Mouse (Mus musculus): ENCODE results near the gene Pan2. TPM values are rescaled to one million over a fixed set of nuclear protein-coding genes. Genes with fewer than 3 reads are reported as not detected.
"Not testable (repeated sequence)": the region's sequence is repeated elsewhere in the genome, so short reads cannot be mapped to it uniquely, and the experiment has no call there.

Gene Pan2
- polyA plus RNA-seq, 1 experiment, result 40.5 TPM

- Histone ChIP-seq H3K27me3 (ENCODE audit: control insufficient read depth, insufficient read depth, low read length, poor library complexity, severe bottlenecking) (no peaks in the 10 kb centered on the region), H3K4me3 (ENCODE audit: low read depth, low read length) (peak overlapping the region; percentile 99), H3K9ac (ENCODE audit: low read depth, poor library complexity, severe bottlenecking) (peak overlapping the region; percentile 87), H3K36me3 (ENCODE audit: control insufficient read depth, insufficient read depth, low read length, poor library complexity, severe bottlenecking) (no peaks in the 10 kb centered on the region), H3K9me3 (replicated peaks; ENCODE audit: control insufficient read depth, insufficient read depth, low read length, poor library complexity, severe bottlenecking) (no peaks in the 10 kb centered on the region), H3K27ac (ENCODE audit: insufficient read depth, low read length) (0 out of 2 replicates have a peak overlapping the region, but pooled peaks have one; percentile 13), H3K4me1 (ENCODE audit: control insufficient read depth, insufficient read depth, low read length) (no peaks in the 10 kb centered on the region)
- TF ChIP-seq EP300 (IDR thresholded peaks at IDR 0.05; ENCODE audit: insufficient read depth, low read depth, low read length) (no peak), CTCF (IDR thresholded peaks at IDR 0.05; ENCODE audit: low read depth, low read length) (no peak)
These were observed 32.3 kb upstream of the Pan2 start for GRCm38 (mm10) chr10:128270866-128271265.

DNA sequence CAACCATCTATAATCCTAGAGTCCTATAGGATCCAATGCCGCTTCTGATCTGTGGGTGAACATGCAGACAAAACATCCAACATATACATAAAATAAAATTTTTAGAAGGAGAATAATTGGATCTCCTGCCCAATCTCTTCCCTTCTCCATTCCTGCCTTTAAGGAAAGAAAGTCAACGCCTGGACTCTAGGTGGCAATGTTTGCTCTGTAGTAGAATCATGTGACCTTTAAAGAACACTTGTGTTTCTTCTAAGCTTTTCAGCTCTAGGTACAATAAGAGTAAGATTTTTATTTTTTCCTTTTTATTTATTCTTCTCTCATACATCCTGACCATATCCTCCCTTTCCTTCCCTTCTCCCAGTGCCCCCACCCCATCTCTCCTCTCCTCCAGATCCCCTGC is 31.3 kb upstream of the Pan2 start:
- H3K27me3 ChIP-seq (ENCODE audit: control insufficient read depth, insufficient read depth, low read length, poor library complexity, severe bottlenecking), result no peaks in the 10 kb centered on the region
- TF ChIP-seq CTCF (IDR thresholded peaks at IDR 0.05; ENCODE audit: low read depth, low read length), result no peak
- H3K27ac ChIP-seq (ENCODE audit: insufficient read depth, low read length), result no peak overlapping the region
- H3K9ac ChIP-seq (ENCODE audit: low read depth, poor library complexity, severe bottlenecking), result no peak overlapping the region
- H3K9me3 ChIP-seq (replicated peaks; ENCODE audit: control insufficient read depth, insufficient read depth, low read length, poor library complexity, severe bottlenecking), result no peaks in the 10 kb centered on the region
- no peaks in the 10 kb centered on the region; the same call in 1 of the 2 replicates for H3K36me3 ChIP-seq (ENCODE audit: control insufficient read depth, insufficient read depth, low read length, poor library complexity, severe bottlenecking)
- H3K4me1 ChIP-seq (ENCODE audit: control insufficient read depth, insufficient read depth, low read length), result no peaks in the 10 kb centered on the region
- H3K4me3 ChIP-seq (ENCODE audit: low read depth, low read length), result no peak overlapping the region

GRCm38 (mm10) chr10:128272819-128273439 is 30.2 kb upstream of the Pan2 start:
- not testable (repeated sequence) for H3K27me3 ChIP-seq (ENCODE audit: control insufficient read depth, insufficient read depth, low read length, poor library complexity, severe bottlenecking); H3K4me1 ChIP-seq (ENCODE audit: control insufficient read depth, insufficient read depth, low read length); H3K9ac ChIP-seq (ENCODE audit: low read depth, poor library complexity, severe bottlenecking); H3K9me3 ChIP-seq (replicated peaks; ENCODE audit: control insufficient read depth, insufficient read depth, low read length, poor library complexity, severe bottlenecking); H3K27ac ChIP-seq (ENCODE audit: insufficient read depth, low read length); H3K36me3 ChIP-seq (ENCODE audit: control insufficient read depth, insufficient read depth, low read length, poor library complexity, severe bottlenecking); H3K4me3 ChIP-seq (ENCODE audit: low read depth, low read length)

DNA sequence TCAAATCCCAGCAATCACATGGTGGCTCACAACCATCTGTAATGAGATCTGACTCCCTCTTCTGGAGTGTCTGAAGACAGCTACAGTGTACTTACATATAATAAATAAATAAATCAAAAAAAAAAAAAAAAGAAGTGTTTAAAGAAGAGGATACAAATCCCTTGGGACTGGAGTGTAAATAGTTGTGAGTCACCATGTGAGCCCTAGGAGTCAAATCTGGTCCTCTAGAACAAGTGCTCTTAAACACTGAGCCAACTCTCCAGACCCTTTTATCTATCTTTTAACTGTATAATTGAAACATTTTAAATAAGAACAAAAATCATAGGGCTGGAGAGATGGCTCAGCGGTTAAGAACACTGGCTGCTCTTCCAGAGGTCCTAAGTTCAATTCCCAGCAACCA is 27.8 kb upstream of the Pan2 start:
- H3K27me3 ChIP-seq (ENCODE audit: control insufficient read depth, insufficient read depth, low read length, poor library complexity, severe bottlenecking); H3K9me3 ChIP-seq (replicated peaks; ENCODE audit: control insufficient read depth, insufficient read depth, low read length, poor library complexity, severe bottlenecking); H3K4me1 ChIP-seq (ENCODE audit: control insufficient read depth, insufficient read depth, low read length); H3K27ac ChIP-seq (ENCODE audit: insufficient read depth, low read length); H3K4me3 ChIP-seq (ENCODE audit: low read depth, low read length); H3K9ac ChIP-seq (ENCODE audit: low read depth, poor library complexity, severe bottlenecking): not testable (repeated sequence)
- H3K36me3 ChIP-seq (ENCODE audit: control insufficient read depth, insufficient read depth, low read length, poor library complexity, severe bottlenecking), result peaks cover 13% of the 10 kb centered on the region

DNA sequence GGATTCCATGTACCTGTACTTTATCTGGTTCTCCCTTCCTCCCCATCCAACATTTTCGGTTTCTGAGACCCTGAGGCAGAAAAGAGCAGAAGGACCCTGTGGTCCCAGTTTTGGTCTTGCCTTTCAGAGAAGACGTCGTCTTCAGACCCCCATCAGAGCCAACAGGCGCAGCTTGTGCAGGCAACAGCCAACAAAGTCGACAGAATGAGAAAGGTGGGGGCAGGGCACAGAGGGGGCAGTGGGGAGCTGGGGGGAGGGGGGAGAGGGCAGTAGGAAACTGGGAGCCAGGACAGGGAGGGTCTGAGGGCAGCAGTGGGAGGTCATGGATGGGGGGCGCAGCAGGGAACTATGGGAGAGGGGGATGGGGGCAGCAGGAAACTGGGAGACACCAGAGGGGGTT is 25.0 kb upstream of the Pan2 start:
- no peaks in the 10 kb centered on the region for H3K4me1 ChIP-seq (ENCODE audit: control insufficient read depth, insufficient read depth, low read length)
- H3K4me3 ChIP-seq (ENCODE audit: low read depth, low read length), result no peak overlapping the region
- no peak overlapping the region for H3K27ac ChIP-seq (ENCODE audit: insufficient read depth, low read length)
- TF ChIP-seq EP300 (IDR thresholded peaks at IDR 0.05; ENCODE audit: insufficient read depth, low read depth, low read length) (no peak), CTCF (IDR thresholded peaks at IDR 0.05; ENCODE audit: low read depth, low read length) (no peak), POLR2A (IDR thresholded peaks at IDR 0.05; ENCODE audit: insufficient read depth, low read length) (no peak)
- no peaks in the 10 kb centered on the region for H3K27me3 ChIP-seq (ENCODE audit: control insufficient read depth, insufficient read depth, low read length, poor library complexity, severe bottlenecking)
- H3K9ac ChIP-seq (ENCODE audit: low read depth, poor library complexity, severe bottlenecking), result no peak overlapping the region
- H3K36me3 ChIP-seq (ENCODE audit: control insufficient read depth, insufficient read depth, low read length, poor library complexity, severe bottlenecking), result peaks cover 22% of the 10 kb centered on the region
- H3K9me3 ChIP-seq (replicated peaks; ENCODE audit: control insufficient read depth, insufficient read depth, low read length, poor library complexity, severe bottlenecking), result no peaks in the 10 kb centered on the region

GRCm38 (mm10) chr10:128280943-128281342 is 22.2 kb upstream of the Pan2 start:
- H3K9me3 ChIP-seq (replicated peaks; ENCODE audit: control insufficient read depth, insufficient read depth, low read length, poor library complexity, severe bottlenecking), result no peaks in the 10 kb centered on the region
- H3K4me1 ChIP-seq (ENCODE audit: control insufficient read depth, insufficient read depth, low read length), result no peaks in the 10 kb centered on the region
- no peak overlapping the region for H3K27ac ChIP-seq (ENCODE audit: insufficient read depth, low read length)
- H3K4me3 ChIP-seq (ENCODE audit: low read depth, low read length), result no peak overlapping the region
- peaks cover 31% of the 10 kb centered on the region for H3K36me3 ChIP-seq (ENCODE audit: control insufficient read depth, insufficient read depth, low read length, poor library complexity, severe bottlenecking)
- no peaks in the 10 kb centered on the region for H3K27me3 ChIP-seq (ENCODE audit: control insufficient read depth, insufficient read depth, low read length, poor library complexity, severe bottlenecking)
- TF ChIP-seq POLR2A (IDR thresholded peaks at IDR 0.05; ENCODE audit: insufficient read depth, low read length) (no peak), EP300 (IDR thresholded peaks at IDR 0.05; ENCODE audit: insufficient read depth, low read depth, low read length) (no peak), CTCF (IDR thresholded peaks at IDR 0.05; ENCODE audit: low read depth, low read length) (no peak)
- H3K9ac ChIP-seq (ENCODE audit: low read depth, poor library complexity, severe bottlenecking), result no peak overlapping the region
